Mouse (Mus musculus): Measurements from ENCODE around the gene Hnf4a.

Gene Hnf4a

DNA sequence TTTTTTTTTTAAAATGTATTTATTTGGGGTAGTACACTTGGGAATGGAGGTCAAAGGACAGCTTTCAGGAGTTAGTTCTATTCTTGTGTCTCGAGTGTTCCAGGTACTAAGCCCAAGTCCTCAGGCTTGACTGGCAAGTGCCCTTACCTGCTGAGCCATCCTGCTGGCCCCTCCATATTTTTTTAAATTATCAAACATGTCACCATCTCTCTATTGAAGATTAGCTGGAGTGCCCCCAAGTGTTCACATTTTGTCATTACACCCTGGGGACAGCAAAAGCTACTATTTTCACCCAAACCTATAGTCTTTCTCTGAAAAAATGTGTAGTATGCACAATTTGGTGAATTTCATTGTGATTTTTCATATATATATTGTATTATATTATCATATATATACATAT, 85.5 kb downstream of the Hnf4a start:
- no peak for DNase-seq (ENCODE audit: low spot score in 2 of 2)

DNA sequence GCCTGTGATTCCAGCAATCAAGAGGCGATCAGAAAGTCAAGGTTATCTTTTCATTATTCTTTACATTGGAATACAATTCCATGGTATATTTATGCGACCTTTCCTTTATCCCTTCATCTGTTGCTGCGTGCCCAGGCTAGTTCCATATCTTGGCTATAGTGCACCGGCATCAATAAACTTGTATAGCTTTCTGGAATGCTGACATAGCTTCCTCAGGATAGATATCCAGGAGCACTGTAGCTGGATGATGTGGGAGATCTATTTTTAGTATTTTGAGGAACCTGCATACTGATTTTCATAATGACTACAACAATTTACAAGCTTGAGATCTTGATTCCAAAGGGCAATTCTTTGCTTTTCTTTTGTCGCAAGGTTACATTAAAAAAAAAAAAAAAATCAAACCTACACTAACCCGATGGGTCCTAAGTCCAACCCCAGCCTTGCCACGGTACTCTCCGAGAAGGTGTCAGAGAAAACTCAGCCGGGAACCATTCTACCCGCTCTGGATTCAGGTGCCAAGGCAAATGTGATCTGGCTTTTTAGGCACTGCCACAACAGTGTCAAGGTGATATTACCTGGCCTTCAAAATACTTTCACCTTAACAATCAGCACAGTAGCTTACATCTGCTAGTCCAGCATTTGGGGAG, 87.2 kb downstream of the Hnf4a start:
- DNase-seq (ENCODE audit: low spot score in 2 of 2): no peak

GRCm38 (mm10) chr2:163595119-163595518, 88.5 kb downstream of the Hnf4a start:
- no peak for DNase-seq (ENCODE audit: low spot score in 2 of 2)

DNA sequence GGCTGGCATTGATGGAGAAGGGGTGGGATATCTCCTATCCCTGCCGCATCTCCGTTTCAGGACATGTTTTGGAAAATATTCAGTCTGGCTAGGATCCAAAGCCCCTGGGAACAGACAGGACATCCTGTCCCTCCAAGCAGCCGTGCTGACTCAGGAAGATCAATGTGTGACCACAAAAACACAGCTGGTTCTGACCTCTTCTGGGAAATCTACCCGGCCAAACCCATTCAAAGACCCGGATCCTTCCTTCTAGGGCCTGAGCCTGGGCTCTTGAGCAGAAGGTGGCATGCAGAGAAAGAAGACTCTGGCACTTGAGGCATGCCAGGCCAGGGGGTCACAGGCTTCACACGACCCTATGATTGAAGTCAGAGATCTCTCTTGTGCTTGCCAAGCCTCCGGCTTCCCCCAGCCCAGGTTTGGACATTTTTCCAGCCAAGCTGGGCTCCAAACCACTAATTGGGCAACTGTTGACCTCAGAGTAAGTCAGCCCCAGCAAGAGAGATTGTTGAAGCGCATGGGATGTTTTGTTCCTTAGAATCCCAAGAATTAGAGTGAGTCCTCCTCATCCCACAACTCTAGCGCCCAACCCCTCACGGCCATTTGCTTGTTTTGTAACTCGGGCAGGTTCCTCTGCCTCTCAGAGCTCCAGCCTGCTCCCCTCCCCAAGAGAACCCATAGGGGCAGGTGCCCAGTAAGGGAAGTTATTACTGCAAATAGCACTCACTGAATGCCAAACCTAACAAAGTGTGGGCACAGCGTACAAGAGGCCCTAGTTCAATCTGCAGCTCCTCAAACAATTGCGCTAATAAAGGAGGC, 89.7 kb downstream of the Hnf4a start:
- no peak for DNase-seq (ENCODE audit: low spot score in 2 of 2)

DNA sequence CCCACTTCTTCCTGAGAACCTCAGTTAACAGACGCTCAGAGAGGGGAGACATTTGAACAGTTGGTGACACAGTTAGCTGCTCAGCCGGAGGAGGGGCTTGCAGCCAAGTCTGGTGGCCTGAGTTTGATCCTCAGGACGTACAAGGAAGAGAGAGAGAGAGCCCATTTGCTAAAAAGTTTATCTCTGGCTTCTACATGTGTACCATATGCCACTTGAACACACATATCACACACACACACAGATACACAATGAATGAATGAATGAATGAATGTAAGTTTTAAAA, 90.2 kb downstream of the Hnf4a start:
- DNase-seq (ENCODE audit: low spot score in 2 of 2): no peak

DNA sequence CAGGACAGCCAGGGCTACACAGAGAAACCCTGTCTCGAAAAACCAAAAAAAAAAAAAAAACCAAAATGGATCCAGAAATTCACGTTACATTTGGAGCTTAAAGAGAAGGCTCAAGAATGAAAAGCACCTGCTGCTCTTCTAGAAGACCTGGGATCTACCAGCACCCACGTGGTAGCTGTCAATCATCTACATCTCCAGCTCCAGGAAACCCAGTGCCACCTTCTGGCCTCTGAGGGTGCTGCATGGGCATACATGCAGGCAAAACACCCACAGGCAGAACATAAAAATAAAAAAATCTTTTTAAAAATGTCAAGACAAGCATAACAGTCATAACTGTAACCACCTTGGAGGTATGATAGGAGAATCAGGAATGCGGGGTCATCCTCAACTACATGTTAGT, 91.1 kb downstream of the Hnf4a start:
- DNase-seq (ENCODE audit: low spot score in 2 of 2): peak; percentile 62 to 67

GRCm38 (mm10) chr2:163599226-163599625, 92.6 kb downstream of the Hnf4a start:
- peak; percentile 64 to 65 for DNase-seq (ENCODE audit: low spot score in 2 of 2)

GRCm38 (mm10) chr2:163601066-163601465, 94.5 kb downstream of the Hnf4a start:
- no peak for DNase-seq (ENCODE audit: low spot score in 2 of 2)

GRCm38 (mm10) chr2:163601712-163602100, 95.1 kb downstream of the Hnf4a start:
- DNase-seq (ENCODE audit: low spot score in 2 of 2): no peak

- DNase-seq (ENCODE audit: low spot score in 2 of 2): peak; percentile 92 to 93
Observed at GRCm38 (mm10) chr2:163602101-163602971, 95.7 kb downstream of the Hnf4a start, which contains the start of gene Ttpal. TSS of gene Ttpal (plus strand) at chr2:163602314.

DNA sequence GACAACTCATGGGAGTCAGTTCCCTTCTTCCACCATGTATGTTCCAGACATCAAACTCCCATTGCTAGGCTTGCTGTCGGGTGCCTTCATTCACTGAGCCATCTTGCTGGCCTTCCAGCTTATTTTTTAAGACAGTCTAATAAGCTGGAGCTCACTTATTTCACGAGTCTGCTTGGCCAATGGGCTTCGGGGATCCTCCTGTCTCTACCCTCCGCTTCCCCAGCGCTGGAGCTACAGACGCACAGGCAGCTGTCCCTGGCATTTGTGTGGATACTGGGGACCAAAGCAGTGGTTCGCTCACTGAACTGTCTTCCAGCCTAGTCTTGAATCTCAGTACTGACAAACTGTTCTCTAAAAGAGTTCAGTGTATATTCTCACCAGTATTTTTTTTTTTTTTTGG, 99.6 kb downstream of the Hnf4a start:
- DNase-seq (ENCODE audit: low spot score in 2 of 2): no peak

- DNase-seq (ENCODE audit: low spot score in 2 of 2): no peak
Observed at GRCm38 (mm10) chr2:163608008-163608407, 101.4 kb downstream of the Hnf4a start.

GRCm38 (mm10) chr2:163609281-163609975, 102.8 kb downstream of the Hnf4a start:
- no peak for DNase-seq (ENCODE audit: low spot score in 2 of 2)

DNA sequence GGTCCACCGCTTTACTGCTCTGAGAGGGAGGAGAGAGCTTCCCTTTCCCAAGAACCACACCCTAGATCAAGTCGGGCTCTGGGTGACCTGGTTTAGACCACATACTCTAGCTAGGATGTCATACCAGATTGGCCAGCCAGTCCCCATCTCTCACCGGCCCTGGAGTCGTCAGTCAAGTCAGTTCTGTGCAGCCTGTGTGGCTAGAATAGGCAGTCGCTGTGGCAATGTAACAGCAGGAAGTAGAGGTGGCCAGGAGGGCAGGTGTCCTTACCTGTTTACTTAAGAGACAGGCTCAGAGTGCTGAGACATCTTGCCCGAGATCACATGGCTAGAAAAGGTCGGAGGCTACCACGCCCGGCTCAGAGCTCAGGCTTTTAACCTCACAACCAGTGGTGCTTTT, 104.6 kb downstream of the Hnf4a start:
- no peak for DNase-seq (ENCODE audit: low spot score in 2 of 2)

- DNase-seq (ENCODE audit: low spot score in 2 of 2): no peak
Observed at GRCm38 (mm10) chr2:163613206-163613605, 106.6 kb downstream of the Hnf4a start.

- no peak for DNase-seq (ENCODE audit: low spot score in 2 of 2)
Observed at GRCm38 (mm10) chr2:163613990-163614389, 107.4 kb downstream of the Hnf4a start.

GRCm38 (mm10) chr2:163615401-163615800, 108.8 kb downstream of the Hnf4a start:
- DNase-seq (ENCODE audit: low spot score in 2 of 2): no peak

- no peak for DNase-seq (ENCODE audit: low spot score in 2 of 2)
Observed at GRCm38 (mm10) chr2:163615906-163616651, 109.5 kb downstream of the Hnf4a start.

DNA sequence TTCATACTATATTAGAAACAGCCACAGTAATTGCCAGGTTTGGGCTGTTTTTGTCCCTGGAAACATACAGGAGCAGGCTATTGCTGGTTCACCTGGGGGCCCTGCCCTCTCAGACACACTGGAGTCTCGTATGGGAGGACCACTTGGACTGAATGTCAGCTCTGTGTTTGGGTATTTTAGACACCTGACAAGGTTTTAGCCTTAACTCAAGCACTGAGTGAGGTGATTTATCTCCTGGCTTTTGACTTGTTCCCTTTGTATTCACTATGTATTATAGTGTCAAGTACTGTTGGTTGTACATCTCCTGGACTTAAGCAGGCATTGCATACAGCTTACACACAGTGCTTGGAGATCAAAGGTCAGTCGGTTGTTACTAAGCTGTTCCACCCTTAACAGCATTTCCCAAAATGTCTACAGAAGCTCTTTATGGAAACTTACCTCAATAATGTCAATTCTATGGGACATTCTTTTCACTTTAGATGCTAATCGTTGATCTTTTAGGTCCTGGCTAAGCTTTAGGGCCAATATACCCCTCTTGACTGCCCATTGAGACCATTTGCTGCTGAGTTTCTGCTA, 110.1 kb downstream of the Hnf4a start:
- no peak for DNase-seq (ENCODE audit: low spot score in 2 of 2)

- no peak for DNase-seq (ENCODE audit: low spot score in 2 of 2)
Observed at GRCm38 (mm10) chr2:163617232-163617863, 110.7 kb downstream of the Hnf4a start.

All from spleen, postnatal 36 days (tissue).